In the genomic region with DNA sequence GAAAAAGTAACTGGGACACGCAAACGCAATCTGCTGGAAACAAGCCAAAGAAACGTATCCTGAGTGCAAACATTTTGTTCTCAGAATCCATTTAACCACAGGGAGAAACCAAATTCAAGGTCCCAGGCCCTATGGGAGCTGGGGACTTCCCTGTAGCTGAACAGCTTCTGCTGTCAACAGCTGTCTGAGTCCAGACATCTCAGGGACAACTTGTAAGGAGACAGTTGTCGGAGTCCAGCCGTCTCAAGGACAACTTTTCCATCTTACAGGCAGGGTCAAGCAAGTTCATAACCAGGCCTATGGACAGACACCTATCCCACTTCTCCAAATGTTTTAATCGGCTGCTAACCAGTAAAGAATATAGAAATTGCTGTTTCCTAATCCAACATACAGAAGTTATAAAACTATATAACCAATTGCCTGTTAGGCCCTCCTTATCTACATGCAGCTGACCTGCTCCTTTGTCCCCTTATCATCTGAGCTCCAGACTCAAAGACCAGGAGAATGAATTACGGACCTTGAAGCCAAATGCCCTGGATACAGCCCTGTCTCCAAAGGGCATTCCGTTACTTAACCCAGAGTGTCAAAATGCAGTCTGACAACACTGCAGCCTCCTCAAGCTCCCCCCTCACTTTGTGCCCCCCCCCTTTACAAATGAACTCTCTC, we compare ENCODE assay signal across 31 mouse cellular contexts. TPM values are rescaled to one million over a fixed set of nuclear protein-coding genes. Genes with fewer than 3 reads are reported as not detected.
DNase-seq lines count a peak whose midpoint lies in the region; ATAC-seq and TF ChIP-seq lines count a peak whose summit lies in the region.
"Had no signal": no experiment of that assay in that cellular context is flagged by ENCODE, and none has a peak within 500 bp of the region (broad histone marks: within the 10 kb centered on the region; RNA-seq: fewer than 3 reads in every experiment).

No protein-coding gene starts in this region.

- TF ChIP-seq EP300 in liver, postnatal 0 days (IDR thresholded peaks at IDR 0.05; ENCODE audit: low read depth) = no peak

- H3K9ac ChIP-seq in liver, embryonic 12.5 days = no peak overlapping the region
- H3K9ac ChIP-seq in liver, postnatal 0 days (replicated peaks) = no peak overlapping the region
- H3K9ac ChIP-seq: embryonic facial prominence, embryonic 13.5 days; intestine, embryonic 15.5 days; liver, embryonic 15.5 days had no signal

- H3K9me3 ChIP-seq in liver, embryonic 12.5 days (replicated peaks) = no peaks in the 10 kb centered on the region
- H3K9me3 ChIP-seq in liver, postnatal 0 days (ENCODE audit: low read length) = no peaks in the 10 kb centered on the region
- H3K9me3 ChIP-seq: embryonic facial prominence, embryonic 13.5 days; intestine, embryonic 15.5 days; liver, embryonic 15.5 days; midbrain, embryonic 10.5 days had no signal

- no peak for TF ChIP-seq CTCF in liver, postnatal 0 days (IDR thresholded peaks at IDR 0.05; ENCODE audit: low read depth)

- H3K27me3 ChIP-seq in liver, embryonic 12.5 days (replicated peaks) = no peaks in the 10 kb centered on the region
- H3K27me3 ChIP-seq in liver, postnatal 0 days (ENCODE audit: insufficient read depth, low read length) = no peaks in the 10 kb centered on the region
- H3K27me3 ChIP-seq: embryonic facial prominence, embryonic 13.5 days; intestine, embryonic 15.5 days; liver, embryonic 15.5 days; Patski had no signal

- WGBS in liver, embryonic 12.5 days (ENCODE audit: insufficient replicate concordance) = 66% methylated on average over 8 of the region's 8 CpGs
- WGBS in liver, postnatal 0 days (ENCODE audit: insufficient replicate concordance) = 60% methylated on average over 8 of the region's 8 CpGs

- no peak overlapping the region for H3K4me3 ChIP-seq in liver, embryonic 12.5 days
- no peak overlapping the region for H3K4me3 ChIP-seq in liver, postnatal 0 days (ENCODE audit: low read depth, low read length)
- H3K4me3 ChIP-seq: embryonic facial prominence, embryonic 13.5 days; heart, adult 2 months; intestine, embryonic 15.5 days; layer of hippocampus, adult 2 months; liver, embryonic 15.5 days; midbrain, embryonic 10.5 days had no signal

- peaks cover 35% of the 10 kb centered on the region for H3K4me1 ChIP-seq in liver, embryonic 12.5 days
- 0 out of 2 replicates have a peak, but pooled peaks cover 3% of the 10 kb centered on the region for H3K4me1 ChIP-seq in liver, postnatal 0 days (ENCODE audit: insufficient read depth)
- H3K4me1 ChIP-seq: embryonic facial prominence, embryonic 13.5 days had no signal

- 0 out of 2 replicates have a peak overlapping the region, but pooled peaks have one; percentile 41 for H3K27ac ChIP-seq in liver, embryonic 12.5 days
- no peak overlapping the region for H3K27ac ChIP-seq in liver, postnatal 0 days (ENCODE audit: low read depth)
- H3K27ac ChIP-seq: embryonic facial prominence, embryonic 13.5 days; heart, adult 2 months; intestine, embryonic 15.5 days; layer of hippocampus, adult 2 months; liver, embryonic 15.5 days; midbrain, embryonic 10.5 days had no signal

- DNase-seq in adrenal gland, adult 8-10 months = peak; percentile 41
- DNase-seq in adrenal gland, postnatal 4 days (ENCODE audit: low spot score in 2 of 2) = no peak
- DNase-seq in liver, postnatal 0 days = no peak
- peak; percentile 39 for DNase-seq in adrenal gland, postnatal 10 days
- DNase-seq: cerebellum, adult 18-20 months; cerebellum, postnatal 14 days; embryo, embryonic 11 days; gastrocnemius, postnatal 10 days; heart, adult 2 months; kidney, postnatal 25 days; layer of hippocampus, postnatal 36 days; lung, postnatal 4 days; right cerebral cortex, postnatal 14 days; spleen, adult 18-20 months; thymus, postnatal 14 days had no signal

- no peak overlapping the region for H3K4me2 ChIP-seq in liver, embryonic 12.5 days
- H3K4me2 ChIP-seq in liver, postnatal 0 days (ENCODE audit: low read depth, low read length) = no peak overlapping the region
- H3K4me2 ChIP-seq: embryonic facial prominence, embryonic 13.5 days; intestine, embryonic 15.5 days; liver, embryonic 15.5 days had no signal

- ATAC-seq in liver, embryonic 12.5 days = no peak
- no peak for ATAC-seq in liver, postnatal 0 days
- peak; percentile 79 for ATAC-seq in megakaryocyte-erythroid progenitor cell, adult 5-6 weeks (replicated peaks; ENCODE audit: low FRiP score, low TSS enrichment, poor library complexity, severe bottlenecking)
- ATAC-seq in erythroid progenitor cell, adult 5-6 weeks (replicated peaks; ENCODE audit: low FRiP score, poor library complexity, severe bottlenecking) = no peak
- ATAC-seq: CD4-positive, CD25-positive, alpha-beta regulatory T cell, adult 4 months; forebrain, embryonic 14.5 days; hindbrain, embryonic 16.5 days; intestine, embryonic 15.5 days; Patski had no signal

- no peaks in the 10 kb centered on the region for H3K36me3 ChIP-seq in liver, embryonic 12.5 days
- no peaks in the 10 kb centered on the region for H3K36me3 ChIP-seq in liver, postnatal 0 days (replicated peaks; ENCODE audit: insufficient read depth, low read length)
- H3K36me3 ChIP-seq: intestine, embryonic 15.5 days; liver, embryonic 15.5 days had no signal

RNA-seq across cellular contexts. Expression of a gene that starts 26.7 kb away (rescaled TPM):
- total RNA-seq in adrenal gland, adult 8-10 months (2022) = 100 to 1,000 TPM in 2 of 4 experiments, 10 to 100 TPM in 2; 75.9 to 120 (median 98.1) TPM
- 100 to 1,000 TPM; 129 to 135 TPM for total RNA-seq in adrenal gland, postnatal 4 days (2021)
- 40.6 and 43.6 TPM in 2 replicates for polyA plus RNA-seq in liver, embryonic 12.5 days (2016; fragmentation: Nextera tagmentation; extraction: Ambion mirVana)
- polyA plus RNA-seq in liver, postnatal 0 days (2015; fragmentation: Nextera tagmentation; extraction: Ambion mirVana) = 20.1 and 26.5 TPM in 2 replicates
- total RNA-seq in adrenal gland, postnatal 10 days (2021) = 10 to 100 TPM; 77.0 to 81.8 TPM
- total RNA-seq in megakaryocyte-erythroid progenitor cell, adult 5-6 weeks (2014; fragmentation: Nextera tagmentation) = 84.1 and 94.3 TPM in 2 replicates
- total RNA-seq in megakaryocyte-erythroid progenitor cell, adult 5-6 weeks (2017) = 51.3 and 61.0 TPM in 2 replicates
- total RNA-seq in erythroid progenitor cell, adult 5-6 weeks (2015; ENCODE audit: low replicate concordance) = 4.0 and 9.6 TPM in 2 replicates
- total RNA-seq in erythroid progenitor cell, adult 5-6 weeks (2017; ENCODE audit: low replicate concordance) = 2.6 and 12.7 TPM in 2 replicates

RNA-seq across cellular contexts. Expression of a gene that starts 30.5 kb away (rescaled TPM):
- 1 to 10 TPM; 2.2 to 4.5 (median 2.7) TPM for total RNA-seq in adrenal gland, adult 8-10 months (2022)
- 1 to 10 TPM; 5.2 to 5.4 TPM for total RNA-seq in adrenal gland, postnatal 4 days (2021)
- 3.6 and 4.6 TPM in 2 replicates for polyA plus RNA-seq in liver, embryonic 12.5 days (2016; fragmentation: Nextera tagmentation; extraction: Ambion mirVana)
- 7.9 and 10.0 TPM in 2 replicates for polyA plus RNA-seq in liver, postnatal 0 days (2015; fragmentation: Nextera tagmentation; extraction: Ambion mirVana)
- 1 to 10 TPM; 6.3 to 6.8 TPM for total RNA-seq in adrenal gland, postnatal 10 days (2021)
- total RNA-seq in megakaryocyte-erythroid progenitor cell, adult 5-6 weeks (2014; fragmentation: Nextera tagmentation) = 4.2 and 5.5 TPM in 2 replicates
- total RNA-seq in megakaryocyte-erythroid progenitor cell, adult 5-6 weeks (2017) = 1.9 and 3.0 TPM in 2 replicates
- total RNA-seq in erythroid progenitor cell, adult 5-6 weeks (2015; ENCODE audit: low replicate concordance) = not detected in 2 replicates
- total RNA-seq in erythroid progenitor cell, adult 5-6 weeks (2017; ENCODE audit: low replicate concordance) = not detected in 2 replicates
- total RNA-seq: neutrophil, adult 5-6 weeks had no signal
- polyA plus RNA-seq: CD4-positive, CD25-positive, alpha-beta regulatory T cell, adult 4 months had no signal

RNA-seq across cellular contexts. Expression of a gene that starts 49.9 kb away (rescaled TPM):
- not detected for total RNA-seq in adrenal gland, adult 8-10 months (2022)
- total RNA-seq in adrenal gland, postnatal 4 days (2021) = not detected
- polyA plus RNA-seq in liver, embryonic 12.5 days (2016; fragmentation: Nextera tagmentation; extraction: Ambion mirVana) = 0.13 and 0.26 TPM in 2 replicates
- not detected in 2 replicates for polyA plus RNA-seq in liver, postnatal 0 days (2015; fragmentation: Nextera tagmentation; extraction: Ambion mirVana)
- not detected for total RNA-seq in adrenal gland, postnatal 10 days (2021)
- total RNA-seq in megakaryocyte-erythroid progenitor cell, adult 5-6 weeks (2014; fragmentation: Nextera tagmentation) = not detected in 2 replicates
- total RNA-seq in megakaryocyte-erythroid progenitor cell, adult 5-6 weeks (2017) = not detected in 2 replicates
- total RNA-seq in erythroid progenitor cell, adult 5-6 weeks (2015; ENCODE audit: low replicate concordance) = not detected in 2 replicates
- total RNA-seq in erythroid progenitor cell, adult 5-6 weeks (2017; ENCODE audit: low replicate concordance) = not detected in 2 replicates
- total RNA-seq: gastrocnemius, postnatal 10 days; heart, adult 2 months; hematopoietic stem cell, adult 5-6 weeks; layer of hippocampus, adult 2 months; layer of hippocampus, postnatal 36 days; left cerebral cortex, postnatal 10 days; neutrophil, adult 5-6 weeks had no signal
- polyA plus RNA-seq: CD4-positive, CD25-positive, alpha-beta regulatory T cell, adult 4 months; frontal cortex, adult 2 months; heart, adult 2 months had no signal

Comparison
In these comparisons a context has a peak if more than half of its experiments do, and no peak if none do; other contexts are left out.
1. DNase-seq: peak in adrenal gland, adult 8-10 months (single experiment) and adrenal gland, postnatal 10 days (single experiment); none in adrenal gland, postnatal 4 days (0 of 2) and liver, postnatal 0 days (single experiment).